Mouse (Mus musculus) midbrain, postnatal 0 days (tissue): ENCODE results near the gene Gm9945. TPM values are rescaled to one million over a fixed set of nuclear protein-coding genes. Genes with fewer than 3 reads are reported as not detected.

Experiments
- ATAC-seq: fragments of 200-750 bp; cut with Nextera tagmentation; 2 replicates; pipeline ENCODE4 v1.8.0; 2017; ENCODE audit warnings: moderate number of reproducible peaks, mild to moderate bottlenecking, moderate TSS enrichment, moderate library complexity; ENCODE audit not compliant: low FRiP score
- DNase-seq: peaks from one replicate; pipeline ENCODE4 v3.0.0-alpha.2; 2015; ENCODE audit warnings: low spot score
- H3K27ac ChIP-seq: fragments of 300-500 bp; sonication (generic); 2 replicates; pipeline ENCODE4 v1.5.1; 2014; ENCODE audit warnings: low read depth, mild to moderate bottlenecking, low read length, mixed read lengths
- H3K27me3 ChIP-seq: fragments of 300-500 bp; sonication (generic); 2 replicates; pipeline ENCODE4 v1.6.1; 2014; ENCODE audit warnings: low read length, control low read depth, mixed read lengths; ENCODE audit not compliant: insufficient read depth
- H3K36me3 ChIP-seq: fragments of 300-500 bp; sonication (generic); 2 replicates; pipeline ENCODE4 v1.6.1; 2014; ENCODE audit warnings: low read length, control low read depth, mixed read lengths; ENCODE audit not compliant: insufficient read depth
- H3K4me1 ChIP-seq: fragments of 300-500 bp; sonication (generic); 2 replicates; pipeline ENCODE4 v1.6.1; 2014; ENCODE audit warnings: mild to moderate bottlenecking, control low read depth, antibody characterized with exemption, low read length, mixed read lengths; ENCODE audit not compliant: insufficient read depth
- H3K4me2 ChIP-seq: fragments of 300-500 bp; sonication (generic); 2 replicates; pipeline ENCODE4 v1.6.1; 2014; ENCODE audit warnings: low read depth, mild to moderate bottlenecking, low read length, mixed read lengths; ENCODE audit not compliant: poor library complexity, severe bottlenecking
- H3K4me3 ChIP-seq: fragments of 300-500 bp; sonication (generic); 2 replicates; pipeline ENCODE4 v1.5.1; 2014; ENCODE audit warnings: low read depth, mild to moderate bottlenecking, low read length, moderate library complexity
- H3K9ac ChIP-seq: fragments of 300-500 bp; sonication (generic); replicated peaks from 2 replicates; pipeline ENCODE4 v1.6.1; 2014; ENCODE audit warnings: mild to moderate bottlenecking, low read length, moderate library complexity, mixed read lengths; ENCODE audit not compliant: poor library complexity, severe bottlenecking
- H3K9me3 ChIP-seq: fragments of 300-500 bp; sonication (generic); 2 replicates; pipeline ENCODE4 v1.6.1; 2016; ENCODE audit warnings: low read length, control low read depth
- CTCF ChIP-seq: IDR thresholded peaks from 2 replicates; pipeline ENCODE4 v1.5.1; 2016; ENCODE audit warnings: antibody characterized with exemption, mild to moderate bottlenecking
- WGBS: fragments of 180-500 bp; shearing (Covaris S2); extraction: QIAGEN DNeasy Blood & Tissue Kit; methylation state at CpG from one replicate; pipeline ENCODE4 v1.1.7; 2014; 5-methylcytosine and 5-hydroxymethylcytosine counted together
- polyA plus RNA-seq: library from polyadenylated mRNA; unstranded; fragments of >200 nt; fragmentation: Nextera tagmentation; extraction: Ambion mirVana; gene quantifications from 2 replicates; pipeline ENCODE4 v1.2.1, GENCODE M21; 2015
- total RNA-seq: library from RNA; depleted of rRNA; stranded (reverse); fragments of >200 nt; gene quantifications from 2 replicates; pipeline ENCODE4 v1.2.3, GENCODE M21; 2014

Gene Gm9945
- total and polyA plus RNA-seq, 2 experiments from 2014 or later, result 0.33 TPM; not detected in 1

DNA sequence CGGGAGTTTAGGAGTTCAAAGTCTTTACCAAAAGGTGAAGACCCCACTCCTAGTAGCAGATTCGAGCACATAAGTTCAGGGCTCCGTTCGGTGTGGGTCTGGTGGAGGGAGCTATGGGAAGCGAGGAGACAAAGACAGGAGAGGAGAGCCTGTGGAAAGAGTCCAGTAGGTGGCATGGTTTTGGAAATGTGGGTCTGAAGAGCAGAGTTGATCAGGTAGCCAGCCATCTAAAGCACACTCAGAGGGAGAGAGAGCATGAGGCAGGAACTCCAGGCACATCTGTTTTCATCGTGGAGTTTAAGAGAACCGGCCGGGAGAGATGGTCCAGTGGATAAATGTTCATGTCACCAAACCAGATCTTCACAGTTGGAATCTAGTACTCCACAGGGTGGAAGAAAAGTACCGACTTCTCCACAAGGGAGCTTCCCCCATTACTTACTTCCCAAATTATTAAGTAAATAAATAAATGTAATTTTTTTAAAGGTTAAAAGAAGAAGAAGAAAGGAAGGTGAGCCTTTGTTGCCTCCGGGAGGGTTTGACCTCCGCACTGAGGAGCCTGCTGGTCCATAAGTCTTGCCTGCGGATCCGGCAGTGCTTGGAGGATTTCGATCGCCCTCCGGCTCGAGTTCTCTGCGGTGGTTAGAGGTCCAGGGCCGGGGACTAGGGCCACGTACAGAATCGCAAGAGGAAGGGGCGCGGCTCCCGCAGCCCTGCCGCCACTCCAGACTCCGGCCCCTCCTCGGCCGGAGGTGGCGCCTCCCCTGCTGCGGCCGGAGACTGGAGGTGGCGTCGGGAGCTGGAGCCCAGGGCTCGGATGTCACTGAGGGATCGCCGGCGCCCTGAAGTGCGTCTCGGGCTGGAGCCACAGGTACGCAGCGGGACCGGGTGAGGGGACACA lies 23.2 kb upstream of the Gm9945 start, which contains the start of the genes Gm10447 and Shroom1:
Gene Gm10447, minus strand, starts transcription at position 637 of the 898 bp plus-strand sequence.
Gene Shroom1, plus strand, starts transcription at position 732 of the 898 bp plus-strand sequence.
- Histone ChIP-seq H3K4me3 (peak within 1 kb of the TSS; percentile 40), H3K4me2 (peak within 1 kb of the TSS; percentile 76), H3K9me3 (no peaks in the 10 kb centered on the region), H3K27ac (no peak within 1 kb of the TSS), H3K9ac (peak within 1 kb of the TSS; percentile 51), H3K27me3 (peaks cover 34% of the 10 kb centered on the region), H3K36me3 (no peaks in the 10 kb centered on the region), H3K4me1 (no peaks in the 10 kb centered on the region)
- peak; percentile 65 for TF ChIP-seq CTCF
- peak; percentile 57 for DNase-seq
- peak; percentile 58; the same call in 1 of the 2 replicates for ATAC-seq
- WGBS, result 5% methylated on average over 41 of the region's 42 CpGs

- Histone ChIP-seq H3K27me3 (peaks cover 41% of the 10 kb centered on the region), H3K9ac (peak overlapping the region; percentile 51), H3K27ac (no peak overlapping the region), H3K4me2 (peak overlapping the region; percentile 76), H3K9me3 (no peaks in the 10 kb centered on the region), H3K4me1 (no peaks in the 10 kb centered on the region), H3K4me3 (peak overlapping the region; percentile 40), H3K36me3 (no peaks in the 10 kb centered on the region)
- peak; percentile 28 for TF ChIP-seq CTCF
- WGBS, result 8% methylated on average over 26 of the region's 29 CpGs
- ATAC-seq (no peak), DNase-seq (no peak)
These were observed 22.5 kb upstream of the Gm9945 start for GRCm38 (mm10) chr11:53457372-53457954.

GRCm38 (mm10) chr11:53458996-53459395 lies 21.0 kb upstream of the Gm9945 start:
- H3K4me2 ChIP-seq, result no peak overlapping the region
- peaks cover 52% of the 10 kb centered on the region for H3K27me3 ChIP-seq
- no peaks in the 10 kb centered on the region for H3K4me1 ChIP-seq
- no peak for DNase-seq
- no peak overlapping the region for H3K27ac ChIP-seq
- 70% methylated on average over 3 of the region's 3 CpGs for WGBS
- TF ChIP-seq CTCF, result no peak
- H3K36me3 ChIP-seq, result no peaks in the 10 kb centered on the region
- ATAC-seq, result no peak
- no peaks in the 10 kb centered on the region for H3K9me3 ChIP-seq
- no peak overlapping the region for H3K9ac ChIP-seq
- no peak overlapping the region for H3K4me3 ChIP-seq

DNA sequence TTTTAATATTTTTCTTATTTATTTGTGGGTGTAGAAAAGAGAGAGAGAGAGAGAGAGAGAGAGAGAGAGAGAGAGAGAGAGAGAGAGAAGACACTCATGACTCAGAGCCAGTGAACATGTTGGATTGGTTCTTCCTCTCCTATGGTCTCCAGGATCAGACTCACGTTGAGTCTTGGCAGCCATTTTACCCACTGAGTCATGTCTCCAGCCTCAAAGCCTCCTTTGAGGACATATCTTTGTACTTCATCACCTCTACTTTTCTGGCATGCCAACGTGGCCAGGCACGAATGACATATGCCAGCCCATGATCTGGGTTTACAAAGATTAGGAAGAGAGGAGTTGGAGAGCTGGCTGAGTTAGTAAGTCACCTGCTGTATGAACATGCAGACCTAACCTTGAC lies 19.8 kb upstream of the Gm9945 start:
- Histone ChIP-seq H3K4me2 (no peak overlapping the region), H3K36me3 (no peaks in the 10 kb centered on the region), H3K9me3 (no peaks in the 10 kb centered on the region), H3K4me3 (no peak overlapping the region), H3K27me3 (peaks cover 60% of the 10 kb centered on the region), H3K4me1 (no peaks in the 10 kb centered on the region), H3K27ac (no peak overlapping the region), H3K9ac (no peak overlapping the region)
- TF ChIP-seq CTCF, result no peak
- ATAC-seq (no peak), DNase-seq (no peak)
- WGBS, result 84% methylated on average over 3 of the region's 3 CpGs

GRCm38 (mm10) chr11:53461727-53462126 lies 18.2 kb upstream of the Gm9945 start:
- Histone ChIP-seq H3K4me2 (no peak overlapping the region), H3K27ac (no peak overlapping the region), H3K4me3 (no peak overlapping the region), H3K9me3 (no peaks in the 10 kb centered on the region), H3K27me3 (peaks cover 64% of the 10 kb centered on the region), H3K9ac (no peak overlapping the region), H3K36me3 (no peaks in the 10 kb centered on the region), H3K4me1 (no peaks in the 10 kb centered on the region)
- no peak for ATAC-seq
- WGBS, result 27% methylated on average over 5 of the region's 5 CpGs
- no peak for DNase-seq
- no peak for TF ChIP-seq CTCF
